Mouse (Mus musculus) neural tube, embryonic 10.5 days (tissue): ENCODE results near the gene Pcbp2.

Source experiments
- DNase-seq: peaks from one replicate; pipeline ENCODE4 v3.0.0-alpha.2; 2017; ENCODE audit warnings: low spot score; ENCODE audit errors: extremely low spot score

Pcbp2 gene

GRCm38 (mm10) chr15:102463666-102464065, 6.7 kb upstream of the Pcbp2 start:
- DNase-seq = no peak

- DNase-seq = no peak
These were observed 1.5 kb upstream of the Pcbp2 start for GRCm38 (mm10) chr15:102468675-102469370.

GRCm38 (mm10) chr15:102470605-102471294, 411 bp downstream of the Pcbp2 start:
- DNase-seq = peak; percentile 89

GRCm38 (mm10) chr15:102471295-102471645, 931 bp downstream of the Pcbp2 start:
- DNase-seq = no peak

GRCm38 (mm10) chr15:102471727-102472126, 1.4 kb downstream of the Pcbp2 start:
- DNase-seq = no peak

- DNase-seq = no peak
These were observed 2.9 kb downstream of the Pcbp2 start for GRCm38 (mm10) chr15:102473246-102473645.

- no peak for DNase-seq
These were observed 4.2 kb downstream of the Pcbp2 start for GRCm38 (mm10) chr15:102474520-102474919.

GRCm38 (mm10) chr15:102483136-102483535, 12.8 kb downstream of the Pcbp2 start:
- no peak for DNase-seq

- DNase-seq = no peak
These were observed 15.5 kb downstream of the Pcbp2 start for GRCm38 (mm10) chr15:102485853-102486252.

GRCm38 (mm10) chr15:102487664-102488063, 17.3 kb downstream of the Pcbp2 start:
- no peak for DNase-seq

- DNase-seq = no peak
These were observed 28.0 kb downstream of the Pcbp2 start for GRCm38 (mm10) chr15:102498322-102498721.

GRCm38 (mm10) chr15:102499370-102499769, 29.0 kb downstream of the Pcbp2 start:
- no peak for DNase-seq

GRCm38 (mm10) chr15:102499851-102500250, 29.5 kb downstream of the Pcbp2 start:
- DNase-seq = no peak

- no peak for DNase-seq
These were observed 30.1 kb downstream of the Pcbp2 start for GRCm38 (mm10) chr15:102500479-102500878.

GRCm38 (mm10) chr15:102501084-102501814, 30.9 kb downstream of the Pcbp2 start:
- no peak for DNase-seq

- no peak for DNase-seq
These were observed 32.0 kb downstream of the Pcbp2 start for GRCm38 (mm10) chr15:102502254-102502840.

- DNase-seq = no peak
These were observed 33.1 kb downstream of the Pcbp2 start, which contains the start of gene Gm10337 for GRCm38 (mm10) chr15:102503447-102503846. Gene Gm10337, plus strand, starts transcription at chr15:102503722.

- DNase-seq = no peak
These were observed 33.8 kb downstream of the Pcbp2 start for GRCm38 (mm10) chr15:102503924-102504782.

- no peak for DNase-seq
These were observed 34.9 kb downstream of the Pcbp2 start for GRCm38 (mm10) chr15:102505073-102505769.

- no peak for DNase-seq
These were observed 35.6 kb downstream of the Pcbp2 start for GRCm38 (mm10) chr15:102505770-102506463.
